Mouse (Mus musculus) intestine, embryonic 15.5 days (tissue): ENCODE measurements around the gene Ppp1r27. TPM values are rescaled to one million over a fixed set of nuclear protein-coding genes. Genes with fewer than 3 reads are reported as not detected.

Experiments
- ATAC-seq: fragments of 200-750 bp; cut with Nextera tagmentation; 2 replicates; pipeline ENCODE4 v1.8.0; 2017; ENCODE audit warnings: moderate TSS enrichment, moderate library complexity
- H3K27ac ChIP-seq: fragments of 300-500 bp; sonication (generic); 2 replicates; pipeline ENCODE4 v1.5.1; 2015; ENCODE audit warnings: mild to moderate bottlenecking, inconsistent platforms
- H3K27me3 ChIP-seq: fragments of 300-500 bp; sonication (generic); replicated peaks from 2 replicates; pipeline ENCODE4 v1.6.1; 2015; ENCODE audit warnings: inconsistent platforms
- H3K36me3 ChIP-seq: fragments of 300-500 bp; sonication (generic); 2 replicates; pipeline ENCODE4 v1.6.1; 2015; ENCODE audit warnings: inconsistent platforms
- H3K4me1 ChIP-seq: fragments of 300-500 bp; sonication (generic); replicated peaks from 2 replicates; pipeline ENCODE4 v1.6.1; 2015; ENCODE audit warnings: inconsistent platforms
- H3K4me2 ChIP-seq: fragments of 300-500 bp; sonication (generic); replicated peaks from 2 replicates; pipeline ENCODE4 v1.6.1; 2015; ENCODE audit warnings: mild to moderate bottlenecking, inconsistent platforms
- H3K4me3 ChIP-seq: fragments of 300-500 bp; sonication (generic); replicated peaks from 2 replicates; pipeline ENCODE4 v1.5.1; 2015; ENCODE audit warnings: inconsistent platforms
- H3K9ac ChIP-seq: fragments of 300-500 bp; sonication (generic); 2 replicates; pipeline ENCODE4 v1.6.1; 2015; ENCODE audit warnings: inconsistent platforms
- H3K9me3 ChIP-seq: fragments of 300-500 bp; sonication (generic); 2 replicates; pipeline ENCODE4 v1.6.1; 2016; ENCODE audit warnings: inconsistent platforms
- WGBS: fragments of 180-500 bp; shearing (Covaris S2); methylation state at CpG from one replicate; pipeline ENCODE4 v1.1.7; 2015; 5-methylcytosine and 5-hydroxymethylcytosine counted together
- polyA plus RNA-seq: library from polyadenylated mRNA; unstranded; fragments of >200 nt; fragmentation: Nextera tagmentation; extraction: Ambion mirVana; gene quantifications from 2 replicates; pipeline ENCODE4 v1.2.1, GENCODE M21; 2015

Gene Ppp1r27
- polyA plus RNA-seq, 1 experiment from 2014 or later: not detected

GRCm38 (mm10) chr11:120580871-120581331 is 30.0 kb upstream of the Ppp1r27 start:
- Histone ChIP-seq H3K4me3 (peak overlapping the region; percentile 81), H3K27me3 (no peaks in the 10 kb centered on the region), H3K9ac (peak overlapping the region; percentile 95), H3K9me3 (no peaks in the 10 kb centered on the region), H3K36me3 (peaks cover 24% of the 10 kb centered on the region), H3K27ac (peak overlapping the region; percentile 75), H3K4me1 (peaks cover 38% of the 10 kb centered on the region), H3K4me2 (peak overlapping the region; percentile 93)
- WGBS: 2% methylated on average over 37 of the region's 44 CpGs
- ATAC-seq: peak; percentile 64

DNA sequence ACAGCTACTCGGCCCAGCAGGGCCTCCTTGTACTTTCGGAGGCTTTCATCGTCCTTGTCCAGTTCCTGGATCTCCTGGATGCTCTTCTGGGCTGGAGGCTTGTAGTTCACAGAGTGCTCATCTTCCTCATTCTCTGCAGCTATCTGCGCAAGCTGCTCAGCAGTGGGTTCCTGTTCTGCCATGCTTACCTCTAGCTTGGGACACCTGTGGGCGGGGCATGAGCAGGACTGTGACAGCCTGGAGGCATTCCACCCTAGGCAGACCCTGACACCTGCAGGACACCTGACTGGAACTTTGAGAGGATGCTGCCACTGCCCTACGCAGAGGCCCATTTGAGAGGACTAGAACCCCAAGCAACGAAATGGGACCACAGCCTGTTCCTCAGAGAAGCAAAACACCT is 29.3 kb upstream of the Ppp1r27 start:
- Histone ChIP-seq H3K4me3 (peak overlapping the region; percentile 81), H3K36me3 (peaks cover 23% of the 10 kb centered on the region), H3K9me3 (no peaks in the 10 kb centered on the region), H3K4me1 (peaks cover 38% of the 10 kb centered on the region), H3K9ac (peak overlapping the region; percentile 95), H3K27ac (peak overlapping the region; percentile 75), H3K4me2 (peak overlapping the region; percentile 93), H3K27me3 (no peaks in the 10 kb centered on the region)
- WGBS: 52% methylated on average over 7 of the region's 7 CpGs
- 0 out of 2 replicates have a peak, but pooled peaks have one; percentile 16 for ATAC-seq

- Histone ChIP-seq H3K27me3 (no peaks in the 10 kb centered on the region), H3K4me3 (peak overlapping the region; percentile 81), H3K36me3 (peaks cover 23% of the 10 kb centered on the region), H3K27ac (peak overlapping the region; percentile 75; the same call in 1 of the 2 replicates), H3K4me1 (peaks cover 39% of the 10 kb centered on the region), H3K9ac (peak overlapping the region; percentile 95; the same call in 1 of the 2 replicates), H3K4me2 (peak overlapping the region; percentile 93), H3K9me3 (no peaks in the 10 kb centered on the region)
- no peak for ATAC-seq
- 50% methylated on average over 15 of the region's 15 CpGs for WGBS
These were observed 28.6 kb upstream of the Ppp1r27 start for GRCm38 (mm10) chr11:120579316-120580107.

DNA sequence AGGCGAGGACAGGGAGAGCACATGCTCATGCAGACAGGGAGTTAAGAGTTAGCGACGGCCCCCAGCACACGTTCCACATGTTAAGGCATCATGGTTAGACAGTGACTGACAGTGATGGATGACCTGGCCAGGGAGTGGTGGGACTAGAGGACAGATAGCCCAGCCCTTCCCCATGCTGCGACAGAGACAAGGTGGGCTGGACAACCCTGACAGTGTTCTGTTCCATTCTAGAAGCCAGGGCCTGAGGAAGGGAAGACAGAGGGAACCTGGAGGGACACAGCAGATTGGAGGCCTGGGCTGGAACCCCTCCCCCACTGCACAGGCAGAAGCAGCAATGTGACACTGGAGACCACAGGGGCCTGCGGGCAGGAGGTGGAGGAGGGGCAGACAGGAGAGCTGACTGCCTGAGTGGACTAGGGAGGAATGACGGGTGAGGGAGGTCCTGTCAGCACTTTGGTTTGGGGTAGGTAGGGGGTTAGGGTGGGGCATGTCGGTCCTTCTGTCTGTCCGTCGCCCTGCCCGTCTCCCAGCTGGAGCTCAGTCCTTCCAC is 27.8 kb upstream of the Ppp1r27 start:
- ATAC-seq: no peak
- Histone ChIP-seq H3K9me3 (no peaks in the 10 kb centered on the region), H3K36me3 (peaks cover 19% of the 10 kb centered on the region), H3K4me1 (peaks cover 43% of the 10 kb centered on the region), H3K27me3 (no peaks in the 10 kb centered on the region), H3K4me2 (no peak overlapping the region), H3K9ac (no peak overlapping the region; the same call in 1 of the 2 replicates), H3K27ac (no peak overlapping the region; the same call in 1 of the 2 replicates), H3K4me3 (no peak overlapping the region)
- WGBS: 79% methylated on average over 11 of the region's 11 CpGs

GRCm38 (mm10) chr11:120578024-120578693 is 27.2 kb upstream of the Ppp1r27 start:
- 82% methylated on average over 10 of the region's 10 CpGs for WGBS
- Histone ChIP-seq H3K27ac (no peak overlapping the region; the same call in 1 of the 2 replicates), H3K9me3 (no peaks in the 10 kb centered on the region), H3K36me3 (peaks cover 18% of the 10 kb centered on the region), H3K4me2 (no peak overlapping the region), H3K27me3 (no peaks in the 10 kb centered on the region), H3K4me1 (peaks cover 43% of the 10 kb centered on the region), H3K9ac (peak overlapping the region; percentile 5; the same call in 1 of the 2 replicates), H3K4me3 (no peak overlapping the region)
- ATAC-seq: no peak

DNA sequence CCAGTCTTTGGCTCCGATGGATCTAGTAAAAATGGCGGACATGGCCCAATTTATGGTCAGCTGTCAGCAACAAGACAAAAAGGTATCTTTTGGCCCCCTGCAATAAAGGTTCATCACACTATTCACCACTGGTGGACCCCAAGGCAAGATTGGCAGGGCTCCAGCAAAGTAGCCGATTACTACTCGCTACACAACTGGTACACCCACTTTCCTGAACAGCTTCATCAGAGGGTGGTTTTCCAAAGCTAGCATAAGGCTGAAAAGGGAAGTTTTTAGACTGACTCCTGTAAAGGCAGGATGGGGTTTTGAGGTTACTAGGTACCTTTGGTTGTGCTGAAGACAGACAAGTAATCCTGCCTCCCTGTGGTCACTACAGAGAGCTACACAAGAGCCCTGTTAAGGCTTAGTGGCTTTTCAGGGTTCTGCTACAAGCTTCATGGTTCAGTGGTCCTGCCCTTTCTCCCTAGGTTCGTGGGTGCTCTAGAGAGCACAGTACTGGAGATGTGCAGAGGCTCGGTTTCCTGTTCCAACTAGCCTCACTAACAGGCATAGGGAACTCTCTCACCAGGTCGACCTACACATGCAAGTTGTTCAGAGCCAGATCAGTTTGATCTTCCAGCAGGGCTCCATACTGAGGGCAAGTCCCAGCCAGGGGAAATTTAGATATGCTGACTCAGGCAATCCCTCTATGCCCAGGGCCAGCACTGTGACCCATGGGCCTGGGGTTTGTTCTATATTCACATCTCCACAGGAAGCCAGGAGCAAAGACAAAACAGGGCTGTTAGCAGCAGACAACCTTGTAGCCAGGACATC is 26.5 kb upstream of the Ppp1r27 start:
- whole genome bisulfite sequencing: 86% methylated on average over 7 of the region's 7 CpGs

DNA sequence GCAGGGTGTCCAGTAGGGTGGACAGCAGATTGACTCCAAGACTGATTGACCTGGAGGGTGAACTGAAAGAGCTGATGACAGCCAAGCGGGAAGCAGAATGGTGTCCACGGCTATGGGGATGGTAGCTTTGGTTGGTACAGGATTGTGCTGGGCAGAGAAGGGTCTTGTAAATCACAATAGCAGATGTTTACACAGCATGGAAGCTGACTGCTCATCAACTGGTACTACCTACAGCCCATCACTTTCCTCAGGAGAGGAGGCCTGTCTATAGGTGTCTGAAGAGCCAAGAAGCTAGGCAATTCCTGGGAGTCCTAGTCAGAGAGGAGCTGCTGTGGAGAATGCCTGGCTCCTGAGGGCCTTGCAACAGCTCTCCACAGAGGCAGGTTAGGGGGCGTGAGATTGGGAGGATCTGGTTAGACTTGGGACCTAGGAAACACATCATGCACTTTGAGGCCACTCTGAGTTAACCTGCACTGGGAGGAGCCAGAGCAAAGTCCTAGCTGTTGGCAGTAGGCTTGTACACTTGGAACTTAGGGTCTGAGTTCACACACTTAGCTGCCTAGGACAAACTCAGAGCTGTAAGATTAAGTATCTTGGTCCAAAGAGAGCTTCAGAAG is 25.5 kb upstream of the Ppp1r27 start:
- Histone ChIP-seq H3K27me3 (no peaks in the 10 kb centered on the region), H3K9me3 (no peaks in the 10 kb centered on the region), H3K9ac (0 out of 2 replicates have a peak overlapping the region, but pooled peaks have one; percentile 14), H3K36me3 (peaks cover 18% of the 10 kb centered on the region), H3K4me3 (no peak overlapping the region), H3K4me1 (peaks cover 47% of the 10 kb centered on the region), H3K4me2 (peak overlapping the region; percentile 42), H3K27ac (peak overlapping the region; percentile 82)
- ATAC-seq: peak; percentile 4
- WGBS: 70% methylated on average over 3 of the region's 3 CpGs

More for the DNA sequence above, 26.5 kb upstream of the Ppp1r27 start:
- H3K27ac ChIP-seq: peak overlapping the region; percentile 82
- no peak overlapping the region for H3K4me3 ChIP-seq
- peaks cover 43% of the 10 kb centered on the region for H3K4me1 ChIP-seq
- H3K36me3 ChIP-seq: peaks cover 18% of the 10 kb centered on the region
- H3K9ac ChIP-seq: 0 out of 2 replicates have a peak overlapping the region, but pooled peaks have one; percentile 14
- no peaks in the 10 kb centered on the region for H3K9me3 ChIP-seq
- ATAC-seq: no peak
- peak overlapping the region; percentile 42 for H3K4me2 ChIP-seq
- H3K27me3 ChIP-seq: no peaks in the 10 kb centered on the region

DNA sequence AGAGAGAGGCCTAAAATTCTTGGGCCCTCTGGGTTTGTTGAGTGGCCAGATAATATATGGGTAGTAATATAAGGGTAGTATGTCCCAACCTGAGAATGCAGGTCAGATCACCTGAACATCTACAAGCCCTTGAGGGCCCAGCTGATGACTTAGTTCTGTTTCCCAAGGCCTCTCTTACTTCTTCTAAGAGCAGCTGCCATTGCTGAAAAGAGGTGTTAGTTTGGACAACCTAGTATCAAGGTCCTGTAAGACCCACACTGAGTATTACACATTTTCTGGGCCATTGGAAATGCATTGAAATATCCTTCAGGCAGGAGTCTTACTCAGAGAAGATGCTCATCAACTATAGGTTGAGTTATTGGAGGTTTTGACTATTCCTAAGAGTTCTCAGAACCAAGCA is 25.0 kb upstream of the Ppp1r27 start:
- Histone ChIP-seq H3K4me1 (peaks cover 52% of the 10 kb centered on the region), H3K4me2 (0 out of 2 replicates have a peak overlapping the region, but pooled peaks have one; percentile 12), H3K9ac (no peak overlapping the region)

GRCm38 (mm10) chr11:120575046-120575445 is 24.1 kb upstream of the Ppp1r27 start:
- Histone ChIP-seq H3K4me2 (no peak overlapping the region), H3K36me3 (peaks cover 30% of the 10 kb centered on the region), H3K9me3 (no peaks in the 10 kb centered on the region), H3K4me3 (no peak overlapping the region), H3K27ac (no peak overlapping the region), H3K27me3 (no peaks in the 10 kb centered on the region), H3K4me1 (peaks cover 53% of the 10 kb centered on the region), H3K9ac (no peak overlapping the region; the same call in 1 of the 2 replicates)
- no peak for ATAC-seq
- WGBS: 74% methylated on average over 2 of the region's 2 CpGs

More for the DNA sequence above, 25.0 kb upstream of the Ppp1r27 start:
- Histone ChIP-seq H3K36me3 (peaks cover 22% of the 10 kb centered on the region), H3K9me3 (no peaks in the 10 kb centered on the region), H3K4me3 (no peak overlapping the region), H3K27me3 (no peaks in the 10 kb centered on the region), H3K27ac (peak overlapping the region; percentile 68)
- no peak for ATAC-seq

- 36% methylated on average over 5 of the region's 5 CpGs for WGBS
- H3K4me2 ChIP-seq: peak overlapping the region; percentile 68
- ATAC-seq: no peak
- no peaks in the 10 kb centered on the region for H3K9me3 ChIP-seq
- H3K36me3 ChIP-seq: peaks cover 32% of the 10 kb centered on the region
- no peaks in the 10 kb centered on the region for H3K27me3 ChIP-seq
- peak overlapping the region; percentile 96 for H3K4me3 ChIP-seq
- peak overlapping the region; percentile 78 for H3K9ac ChIP-seq
- peak overlapping the region; percentile 24; the same call in 1 of the 2 replicates for H3K27ac ChIP-seq
- peaks cover 47% of the 10 kb centered on the region for H3K4me1 ChIP-seq
These were observed 23.3 kb upstream of the Ppp1r27 start for GRCm38 (mm10) chr11:120574278-120574600.

DNA sequence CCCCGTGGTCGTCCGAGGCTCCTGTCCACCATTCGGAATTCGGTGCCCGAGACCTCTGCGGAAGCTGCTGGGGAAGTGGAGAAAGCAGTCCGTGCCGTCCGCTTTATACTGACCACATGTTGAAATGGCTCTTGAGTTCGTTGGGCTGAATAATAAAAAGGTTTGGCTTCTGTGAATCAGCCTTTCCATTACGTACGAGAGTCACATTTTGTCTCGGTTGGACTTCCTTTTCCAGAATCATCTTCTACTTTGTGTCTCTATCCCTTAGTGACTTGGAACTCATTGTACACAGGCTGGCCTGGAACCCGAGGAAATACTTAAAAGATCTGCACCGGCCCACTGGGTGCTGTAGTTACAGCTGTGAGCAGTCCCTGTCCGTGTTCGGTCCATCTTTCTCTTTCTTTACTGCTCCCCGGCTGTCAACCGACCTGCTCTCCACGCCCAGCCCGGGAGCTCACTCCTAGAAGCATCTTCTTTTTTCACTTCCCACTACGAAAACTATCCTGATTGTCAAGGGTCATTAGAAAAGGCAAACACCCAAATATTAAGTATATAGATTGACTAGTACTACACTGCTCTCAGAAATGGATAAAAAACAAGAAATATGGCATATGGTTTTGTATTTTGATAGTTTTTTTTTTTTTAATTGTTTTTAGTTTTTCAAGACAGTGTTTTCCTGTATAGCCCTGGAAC is 22.8 kb upstream of the Ppp1r27 start:
- peaks cover 28% of the 10 kb centered on the region for H3K36me3 ChIP-seq
- no peaks in the 10 kb centered on the region for H3K27me3 ChIP-seq
- peaks cover 42% of the 10 kb centered on the region for H3K4me1 ChIP-seq
- peak overlapping the region; percentile 78 for H3K9ac ChIP-seq
- peak overlapping the region; percentile 96 for H3K4me3 ChIP-seq
- H3K9me3 ChIP-seq: no peaks in the 10 kb centered on the region
- H3K27ac ChIP-seq: peak overlapping the region; percentile 90
- no peak for ATAC-seq
- 0% methylated on average over 23 of the region's 23 CpGs for WGBS
- peak overlapping the region; percentile 68 for H3K4me2 ChIP-seq
